Mouse (Mus musculus) ES-E14 (cell line): ENCODE results near the gene Psmb8. TPM values are rescaled to one million over a fixed set of nuclear protein-coding genes. Genes with fewer than 3 reads are reported as not detected.

Source experiments
- DNase-seq: peaks from one replicate; pipeline ENCODE4 v3.0.0-alpha.2; 2013; ENCODE audit warnings: low read depth, low spot score
- H3K27ac ChIP-seq: 2 replicates; pipeline ENCODE4 v1.5.1; 2012; ENCODE audit warnings: low read depth, mild to moderate bottlenecking, low read length, moderate library complexity, mixed read lengths; ENCODE audit not compliant: poor library complexity, insufficient read depth, severe bottlenecking
- H3K36me3 ChIP-seq: 2 replicates; pipeline ENCODE4 v1.6.1; 2012; ENCODE audit warnings: mild to moderate bottlenecking, low read length, moderate library complexity, mixed read lengths; ENCODE audit not compliant: control insufficient read depth, poor library complexity, insufficient read depth, severe bottlenecking
- H3K4me1 ChIP-seq, 2 experiments: fragments of 150-350 bp in 1 of 2; sonication (generic) in 1 of 2; 2 replicates each; pipeline ENCODE4 v1.6.1; 2012; ENCODE audit warnings: low read length in 2 of 2, mild to moderate bottlenecking in 1 of 2, mixed read lengths in 1 of 2; ENCODE audit not compliant: control insufficient read depth in 2 of 2, insufficient read depth in 2 of 2, poor library complexity in 1 of 2
- H3K4me3 ChIP-seq, 2 experiments: fragments of 150-350 bp in 1 of 2; sonication (generic) in 1 of 2; 2 replicates each; pipeline ENCODE4 v1.5.1; 2012; ENCODE audit warnings: low read length in 2 of 2, low read depth in 1 of 2, mild to moderate bottlenecking in 1 of 2, mixed read lengths in 1 of 2; ENCODE audit not compliant: insufficient read depth in 1 of 2, poor library complexity in 1 of 2, severe bottlenecking in 1 of 2
- H3K9ac ChIP-seq: 2 replicates; pipeline ENCODE4 v1.6.1; 2012; ENCODE audit warnings: low read depth, mild to moderate bottlenecking, low read length, mixed read lengths; ENCODE audit not compliant: poor library complexity, insufficient read depth, severe bottlenecking
- H3K9me3 ChIP-seq: fragments of 150-350 bp; sonication (generic); 2 replicates; pipeline ENCODE4 v1.6.1; 2012; ENCODE audit warnings: low read depth, mild to moderate bottlenecking, low read length; ENCODE audit not compliant: control insufficient read depth, insufficient read depth
- CHD2 ChIP-seq: IDR thresholded peaks from 2 replicates; pipeline ENCODE4 v1.6.1; 2014; ENCODE audit warnings: mild to moderate bottlenecking, low read depth, low read length, inconsistent platforms
- HCFC1 ChIP-seq: IDR thresholded peaks from 2 replicates; pipeline ENCODE4 v1.6.1; 2012; ENCODE audit warnings: low read length, inconsistent platforms, borderline replicate concordance; ENCODE audit not compliant: insufficient read depth
- MAFK ChIP-seq: IDR thresholded peaks from 2 replicates; pipeline ENCODE4 v1.6.1; 2014; ENCODE audit warnings: mild to moderate bottlenecking, low read depth, low read length, inconsistent platforms; ENCODE audit not compliant: insufficient read depth
- ZC3H11A ChIP-seq: IDR thresholded peaks from 2 replicates; pipeline ENCODE4 v1.6.1; 2012; ENCODE audit warnings: low read depth, mild to moderate bottlenecking, inconsistent platforms, low read length, borderline replicate concordance
- ZNF384 ChIP-seq: IDR thresholded peaks from 2 replicates; pipeline ENCODE4 v1.6.1; 2012; ENCODE audit warnings: low read depth, low read length, inconsistent platforms
- in situ Hi-C, 2 experiments: fragments of 600-800 bp; cut with MboI; formaldehyde crosslinking; loops; one replicate each; pipeline ENCODE4 v1.15.1; 2025; ENCODE audit warnings: low sequenced_read_pairs in 2 of 2, inconsistent platforms in 1 of 2; ENCODE audit not compliant: unreplicated experiment in 2 of 2
- total RNA-seq: library from RNA; depleted of rRNA; stranded (reverse); fragments of 300-350 nt; gene quantifications from 2 replicates; pipeline ENCODE4 v1.2.3, GENCODE M21; 2012

The Psmb8 gene
- total RNA-seq, 1 experiment, result 7.4 TPM

DNA sequence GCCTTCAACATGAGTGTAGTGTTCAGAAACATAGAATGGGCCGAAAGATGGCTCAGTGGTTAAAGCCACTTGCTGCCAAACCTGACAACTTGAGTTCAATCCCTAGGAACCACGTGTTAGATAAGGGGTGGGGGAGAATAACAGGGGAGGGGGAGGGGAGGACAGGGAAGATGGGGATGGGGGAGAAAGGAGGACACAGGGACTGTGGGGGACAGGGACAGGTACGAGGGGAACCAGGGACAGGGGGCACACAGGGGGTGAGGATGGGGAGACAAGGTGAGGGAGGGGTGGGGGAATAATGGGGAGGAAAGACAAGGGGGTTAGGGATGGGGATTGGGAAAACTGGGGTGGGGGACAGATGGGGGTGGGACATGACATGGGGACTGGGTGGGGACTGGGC lies 42.8 kb downstream of the Psmb8 start:
- in situ Hi-C loops, result loop anchor here in 1 of 2 experiments (10.0 kb wide), 1 partner anchor 104 kb away; no protein-coding TSS in a partner anchor
- no peaks in the 10 kb centered on the region for H3K4me1 ChIP-seq
- no peak overlapping the region for H3K4me3 ChIP-seq

DNA sequence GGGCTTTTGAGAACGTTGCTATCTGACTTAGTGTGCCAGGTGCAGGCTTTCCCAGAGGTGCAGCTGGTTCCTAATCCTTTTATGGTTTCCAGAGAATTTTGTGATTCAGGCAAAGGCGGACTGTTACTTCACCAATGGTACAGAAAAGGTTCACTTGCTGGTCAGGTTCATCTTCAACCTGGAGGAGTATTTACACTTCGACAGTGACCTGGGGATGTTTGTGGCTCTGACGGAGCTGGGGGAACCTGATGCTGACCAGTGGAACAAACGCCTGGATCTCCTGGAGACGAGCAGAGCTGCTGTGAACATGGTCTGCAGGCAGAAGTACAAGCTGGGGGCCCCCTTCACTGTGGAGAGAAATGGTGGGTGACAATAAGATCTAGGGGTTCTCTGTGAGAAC lies 43.4 kb downstream of the Psmb8 start:
- Histone ChIP-seq H3K36me3 (no peaks in the 10 kb centered on the region), H3K4me1 (no peaks in the 10 kb centered on the region), H3K9ac (no peak overlapping the region), H3K4me3 (no peak overlapping the region), H3K27ac (no peak overlapping the region), H3K9me3 (0 out of 2 replicates have a peak, but pooled peaks cover 3% of the 10 kb centered on the region)
- TF ChIP-seq ZC3H11A, result no peak
- TF ChIP-seq ZNF384, result no peak
- no peak for TF ChIP-seq MAFK
- no peak for DNase-seq
- in situ Hi-C loops, result loop anchor here in 1 of 2 experiments (10.0 kb wide), 1 partner anchor 104 kb away; no protein-coding TSS in a partner anchor

More for the DNA sequence above, 42.8 kb downstream of the Psmb8 start:
- DNase-seq, result no peak
- TF ChIP-seq ZNF384 (no peak), ZC3H11A (no peak), MAFK (no peak), CHD2 (no peak), HCFC1 (no peak)
- H3K9ac ChIP-seq, result no peak overlapping the region
- 0 out of 2 replicates have a peak, but pooled peaks cover 3% of the 10 kb centered on the region for H3K9me3 ChIP-seq
- no peaks in the 10 kb centered on the region for H3K36me3 ChIP-seq
- no peak overlapping the region for H3K27ac ChIP-seq

DNA sequence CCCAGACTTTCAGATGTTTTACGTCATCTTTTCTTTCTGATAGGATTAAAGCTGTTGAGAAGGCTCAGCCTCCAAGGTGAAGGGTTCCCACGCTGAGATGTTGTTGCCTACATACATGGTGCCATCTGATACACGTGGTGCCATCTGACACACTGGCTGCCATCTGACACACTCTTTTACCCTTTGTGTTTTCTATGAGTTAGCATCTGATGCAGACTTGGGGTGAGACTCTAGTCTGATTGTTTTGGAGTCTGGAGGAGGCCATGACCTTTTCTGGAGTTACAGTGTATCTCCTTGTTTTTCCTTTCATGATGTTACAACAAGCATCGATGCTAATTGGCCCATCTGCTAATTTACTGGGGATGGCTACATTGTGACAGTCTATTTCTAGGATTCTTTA lies 47.1 kb downstream of the Psmb8 start:
- TF ChIP-seq MAFK, result no peak
- no peak for TF ChIP-seq ZC3H11A
- Histone ChIP-seq H3K27ac (no peak overlapping the region), H3K9me3 (no peaks in the 10 kb centered on the region), H3K36me3 (no peaks in the 10 kb centered on the region), H3K4me3 (no peak overlapping the region), H3K9ac (no peak overlapping the region), H3K4me1 (no peaks in the 10 kb centered on the region)
- in situ Hi-C loops, result loop anchor here in 1 of 2 experiments (5.0 to 10.0 kb wide), 2 partner anchors 68 to 100 kb away; no protein-coding TSS in a partner anchor
- DNase-seq, result no peak

- in situ Hi-C loops, result loop anchor here in 1 of 2 experiments (5.0 to 10.0 kb wide), 2 partner anchors 65 to 98 kb away; no protein-coding TSS in a partner anchor
- DNase-seq, result no peak
- no peaks in the 10 kb centered on the region for H3K9me3 ChIP-seq
- H3K27ac ChIP-seq, result no peak overlapping the region
- no peak overlapping the region for H3K4me3 ChIP-seq
- no peak overlapping the region for H3K9ac ChIP-seq
- no peak for TF ChIP-seq HCFC1
- TF ChIP-seq ZC3H11A, result no peak
- TF ChIP-seq ZNF384, result no peak
- TF ChIP-seq CHD2, result no peak
- TF ChIP-seq MAFK, result no peak
- no peaks in the 10 kb centered on the region for H3K36me3 ChIP-seq
- H3K4me1 ChIP-seq, result no peaks in the 10 kb centered on the region
Observed at GRCm38 (mm10) chr17:34247047-34247446, 49.5 kb downstream of the Psmb8 start.

GRCm38 (mm10) chr17:34248764-34249163 lies 51.2 kb downstream of the Psmb8 start:
- no peaks in the 10 kb centered on the region for H3K4me1 ChIP-seq
- H3K9ac ChIP-seq, result no peak overlapping the region
- no peaks in the 10 kb centered on the region for H3K9me3 ChIP-seq
- DNase-seq, result no peak
- no peak for TF ChIP-seq ZNF384
- no peak for TF ChIP-seq ZC3H11A
- TF ChIP-seq MAFK, result no peak
- no peak for TF ChIP-seq CHD2
- TF ChIP-seq HCFC1, result no peak
- H3K27ac ChIP-seq, result no peak overlapping the region
- in situ Hi-C loops, result loop anchor here in 1 of 2 experiments (5.0 to 10.0 kb wide), 2 partner anchors 64 to 96 kb away; no protein-coding TSS in a partner anchor
- no peak overlapping the region for H3K4me3 ChIP-seq
- H3K36me3 ChIP-seq, result no peaks in the 10 kb centered on the region
